Comparison of ENCODE assay signal across 23 mouse cellular contexts in genomic region chr16:87984201-87984870, GRCm38 (mm10).
DNase-seq lines count a peak whose midpoint lies in the region; ATAC-seq lines count a peak whose summit lies in the region.
"Had no signal": no experiment of that assay in that cellular context is flagged by ENCODE, and none has a peak within 500 bp of the region (broad histone marks: within the 10 kb centered on the region; RNA-seq: fewer than 3 reads in every experiment).

No protein-coding gene starts in this region.

- no peak overlapping the region for H3K9ac ChIP-seq in midbrain, embryonic 13.5 days (replicated peaks)
- no peak overlapping the region for H3K9ac ChIP-seq in midbrain, embryonic 14.5 days (replicated peaks; ENCODE audit: low read length)
- H3K9ac ChIP-seq in forebrain, embryonic 16.5 days (replicated peaks; ENCODE audit: low read depth, low read length): no peak overlapping the region
- no peak overlapping the region for H3K9ac ChIP-seq in hindbrain, embryonic 15.5 days
- H3K9ac ChIP-seq in neural tube, embryonic 14.5 days (replicated peaks; ENCODE audit: low read depth, low read length): no peak overlapping the region
- H3K9ac ChIP-seq: liver, postnatal 0 days had no signal

- no peaks in the 10 kb centered on the region for H3K4me1 ChIP-seq in midbrain, embryonic 13.5 days (replicated peaks)
- no peaks in the 10 kb centered on the region for H3K4me1 ChIP-seq in midbrain, embryonic 14.5 days (ENCODE audit: control insufficient read depth, insufficient read depth, low read length)
- peaks cover 5% of the 10 kb centered on the region; the same call in 1 of the 2 replicates for H3K4me1 ChIP-seq in forebrain, embryonic 16.5 days (replicated peaks; ENCODE audit: control insufficient read depth, insufficient read depth, low read length)
- H3K4me1 ChIP-seq in hindbrain, embryonic 15.5 days (replicated peaks): peaks cover 4% of the 10 kb centered on the region; the same call in 1 of the 2 replicates
- H3K4me1 ChIP-seq in neural tube, embryonic 14.5 days (ENCODE audit: control insufficient read depth, insufficient read depth, low read length): 0 out of 2 replicates have a peak, but pooled peaks cover 3% of the 10 kb centered on the region
- H3K4me1 ChIP-seq: heart, embryonic 10.5 days had no signal

- no peak overlapping the region for H3K27ac ChIP-seq in midbrain, embryonic 13.5 days
- H3K27ac ChIP-seq in midbrain, embryonic 14.5 days (replicated peaks; ENCODE audit: low read depth, low read length): no peak overlapping the region
- no peak overlapping the region for H3K27ac ChIP-seq in forebrain, embryonic 16.5 days (ENCODE audit: low read length)
- no peak overlapping the region for H3K27ac ChIP-seq in hindbrain, embryonic 15.5 days (replicated peaks)
- no peak overlapping the region for H3K27ac ChIP-seq in neural tube, embryonic 14.5 days (ENCODE audit: low read depth, low read length)
- H3K27ac ChIP-seq: heart, embryonic 10.5 days; stomach, postnatal 0 days had no signal

- peak; percentile 67; the same call in 1 of the 2 replicates for ATAC-seq in midbrain, embryonic 13.5 days
- ATAC-seq in midbrain, embryonic 14.5 days (ENCODE audit: low FRiP score, low TSS enrichment): no peak
- ATAC-seq in forebrain, embryonic 16.5 days: peak; percentile 83
- peak; percentile 51; the same call in 1 of the 2 replicates for ATAC-seq in hindbrain, embryonic 15.5 days (ENCODE audit: low FRiP score, low read depth)
- ATAC-seq in neural tube, embryonic 14.5 days (ENCODE audit: low read depth): peak; percentile 86; the same call in 1 of the 2 replicates
- ATAC-seq: intestine, embryonic 16.5 days; liver, postnatal 0 days; Patski had no signal

- no peaks in the 10 kb centered on the region for H3K36me3 ChIP-seq in midbrain, embryonic 13.5 days
- H3K36me3 ChIP-seq in midbrain, embryonic 14.5 days (ENCODE audit: control insufficient read depth, insufficient read depth, low read length): no peaks in the 10 kb centered on the region
- no peaks in the 10 kb centered on the region for H3K36me3 ChIP-seq in forebrain, embryonic 16.5 days (ENCODE audit: control insufficient read depth, insufficient read depth)
- H3K36me3 ChIP-seq in hindbrain, embryonic 15.5 days: no peaks in the 10 kb centered on the region
- no peaks in the 10 kb centered on the region for H3K36me3 ChIP-seq in neural tube, embryonic 14.5 days (ENCODE audit: control insufficient read depth, insufficient read depth, low read length)
- H3K36me3 ChIP-seq: G1E; heart, embryonic 10.5 days had no signal

- H3K4me3 ChIP-seq in midbrain, embryonic 13.5 days (replicated peaks): no peak overlapping the region
- H3K4me3 ChIP-seq in midbrain, embryonic 14.5 days (replicated peaks; ENCODE audit: low read depth, low read length): no peak overlapping the region
- H3K4me3 ChIP-seq in forebrain, embryonic 16.5 days (replicated peaks; ENCODE audit: low read length): no peak overlapping the region
- H3K4me3 ChIP-seq in hindbrain, embryonic 15.5 days: no peak overlapping the region
- H3K4me3 ChIP-seq in neural tube, embryonic 14.5 days (ENCODE audit: low read depth, low read length): no peak overlapping the region
- H3K4me3 ChIP-seq: heart, embryonic 10.5 days had no signal

- no peaks in the 10 kb centered on the region for H3K27me3 ChIP-seq in midbrain, embryonic 13.5 days
- H3K27me3 ChIP-seq in midbrain, embryonic 14.5 days (ENCODE audit: control insufficient read depth, insufficient read depth, low read length): no peaks in the 10 kb centered on the region
- no peaks in the 10 kb centered on the region for H3K27me3 ChIP-seq in forebrain, embryonic 16.5 days (replicated peaks; ENCODE audit: control insufficient read depth, insufficient read depth, low read length)
- no peaks in the 10 kb centered on the region for H3K27me3 ChIP-seq in hindbrain, embryonic 15.5 days
- H3K27me3 ChIP-seq in neural tube, embryonic 14.5 days (ENCODE audit: control insufficient read depth, insufficient read depth, low read length): no peaks in the 10 kb centered on the region
- H3K27me3 ChIP-seq: CH12.LX, Patski had no signal

- H3K9me3 ChIP-seq in midbrain, embryonic 13.5 days: no peaks in the 10 kb centered on the region
- H3K9me3 ChIP-seq in midbrain, embryonic 14.5 days (ENCODE audit: control insufficient read depth, low read length): no peaks in the 10 kb centered on the region
- H3K9me3 ChIP-seq in forebrain, embryonic 16.5 days (ENCODE audit: control insufficient read depth, low read length): no peaks in the 10 kb centered on the region
- H3K9me3 ChIP-seq in hindbrain, embryonic 15.5 days: no peaks in the 10 kb centered on the region
- no peaks in the 10 kb centered on the region for H3K9me3 ChIP-seq in neural tube, embryonic 14.5 days (ENCODE audit: control insufficient read depth, low read length)
- H3K9me3 ChIP-seq: heart, embryonic 10.5 days had no signal

- DNase-seq in midbrain, embryonic 14.5 days: no peak
- no peak for DNase-seq in cerebellum, adult 11-12 months
- DNase-seq in liver: no peak
- DNase-seq: adrenal gland, postnatal 36 days; B cell, adult 2 months; cerebellum, adult 18-20 months; cerebellum, postnatal 25 days; kidney, postnatal 25 days; layer of hippocampus, postnatal 36 days; liver, postnatal 0 days; lung, postnatal 10 days; thymus, adult 2 months had no signal

- no peak overlapping the region for H3K4me2 ChIP-seq in midbrain, embryonic 13.5 days (replicated peaks)
- no peak overlapping the region for H3K4me2 ChIP-seq in midbrain, embryonic 14.5 days (ENCODE audit: low read length)
- H3K4me2 ChIP-seq in forebrain, embryonic 16.5 days (ENCODE audit: low read length): no peak overlapping the region
- H3K4me2 ChIP-seq in hindbrain, embryonic 15.5 days: no peak overlapping the region
- no peak overlapping the region for H3K4me2 ChIP-seq in neural tube, embryonic 14.5 days (ENCODE audit: low read depth, low read length)
- H3K4me2 ChIP-seq: liver, embryonic 11.5 days had no signal
